Mouse (Mus musculus): ENCODE measurements around the gene Unc119b. TPM values are rescaled to one million over a fixed set of nuclear protein-coding genes. Genes with fewer than 3 reads are reported as not detected.

Gene Unc119b
- polyA plus RNA-seq, 1 experiment from 2014 or later = 31.2 TPM

- H3K27me3 ChIP-seq (ENCODE audit: control insufficient read depth, insufficient read depth, low read length) = no peaks in the 10 kb centered on the region
- DNase-seq (ENCODE audit: low spot score) (no peak), ATAC-seq (ENCODE audit: low FRiP score) (no peak)
- no peaks in the 10 kb centered on the region for H3K9me3 ChIP-seq (ENCODE audit: control insufficient read depth, low read length)
- no peak overlapping the region for H3K4me3 ChIP-seq (replicated peaks; ENCODE audit: low read length)
- no peaks in the 10 kb centered on the region for H3K4me1 ChIP-seq (replicated peaks; ENCODE audit: control insufficient read depth, insufficient read depth, low read length)
- no peak overlapping the region for H3K4me2 ChIP-seq (replicated peaks)
- peaks cover 54% of the 10 kb centered on the region for H3K36me3 ChIP-seq (replicated peaks; ENCODE audit: control insufficient read depth, insufficient read depth)
- no peak overlapping the region for H3K27ac ChIP-seq
- WGBS = 80% methylated on average over 6 of the region's 6 CpGs
- H3K9ac ChIP-seq = no peak overlapping the region
These were observed 9.7 kb upstream of the Unc119b start for GRCm38 (mm10) chr5:115144471-115144870.

DNA sequence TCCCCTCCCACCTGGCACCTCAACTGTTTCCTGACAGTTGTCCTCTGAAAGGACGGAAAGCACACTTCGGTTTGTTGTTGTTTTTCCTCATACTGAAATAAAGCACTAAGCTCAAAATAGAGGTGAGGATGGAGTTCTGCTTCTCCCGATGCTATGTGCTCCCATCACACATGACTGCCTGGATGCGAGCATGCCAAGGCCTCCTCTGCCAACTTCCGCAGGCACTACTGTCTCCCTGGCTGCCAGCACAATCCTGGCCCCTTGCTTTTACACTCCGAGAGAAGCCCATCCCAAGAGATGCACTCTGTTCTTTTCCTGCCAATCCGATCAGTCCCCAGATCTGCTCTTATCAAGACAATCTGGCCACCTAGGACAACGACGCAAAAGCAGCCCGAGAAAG lies 8.8 kb upstream of the Unc119b start:
- H3K4me2 ChIP-seq (replicated peaks) = no peak overlapping the region
- DNase-seq (ENCODE audit: low spot score) = no peak
- H3K4me1 ChIP-seq (replicated peaks; ENCODE audit: control insufficient read depth, insufficient read depth, low read length) = no peaks in the 10 kb centered on the region
- H3K9me3 ChIP-seq (ENCODE audit: control insufficient read depth, low read length) = no peaks in the 10 kb centered on the region
- H3K9ac ChIP-seq = no peak overlapping the region
- H3K4me3 ChIP-seq (replicated peaks; ENCODE audit: low read length) = no peak overlapping the region
- WGBS = 75% methylated on average over 10 of the region's 10 CpGs
- no peaks in the 10 kb centered on the region for H3K27me3 ChIP-seq (ENCODE audit: control insufficient read depth, insufficient read depth, low read length)
- H3K36me3 ChIP-seq (replicated peaks; ENCODE audit: control insufficient read depth, insufficient read depth) = peaks cover 46% of the 10 kb centered on the region
- no peak for ATAC-seq (ENCODE audit: low FRiP score)
- no peak overlapping the region for H3K27ac ChIP-seq

GRCm38 (mm10) chr5:115142166-115142697 lies 7.5 kb upstream of the Unc119b start:
- DNase-seq (ENCODE audit: low spot score) = no peak
- ATAC-seq (ENCODE audit: low FRiP score) = no peak
- Histone ChIP-seq H3K9ac (no peak overlapping the region), H3K36me3 (replicated peaks; ENCODE audit: control insufficient read depth, insufficient read depth) (peaks cover 33% of the 10 kb centered on the region), H3K27me3 (ENCODE audit: control insufficient read depth, insufficient read depth, low read length) (no peaks in the 10 kb centered on the region), H3K4me1 (replicated peaks; ENCODE audit: control insufficient read depth, insufficient read depth, low read length) (no peaks in the 10 kb centered on the region), H3K27ac (no peak overlapping the region), H3K4me3 (replicated peaks; ENCODE audit: low read length) (no peak overlapping the region), H3K9me3 (ENCODE audit: control insufficient read depth, low read length) (no peaks in the 10 kb centered on the region), H3K4me2 (replicated peaks) (no peak overlapping the region)
- WGBS = 90% methylated on average over 9 of the region's 9 CpGs

- no peak overlapping the region for H3K4me3 ChIP-seq (replicated peaks; ENCODE audit: low read length)
- no peak overlapping the region for H3K9ac ChIP-seq
- no peak overlapping the region for H3K4me2 ChIP-seq (replicated peaks)
- H3K36me3 ChIP-seq (replicated peaks; ENCODE audit: control insufficient read depth, insufficient read depth) = peaks cover 18% of the 10 kb centered on the region
- WGBS = 82% methylated on average over 3 of the region's 3 CpGs
- no peaks in the 10 kb centered on the region for H3K27me3 ChIP-seq (ENCODE audit: control insufficient read depth, insufficient read depth, low read length)
- DNase-seq (ENCODE audit: low spot score) (no peak), ATAC-seq (ENCODE audit: low FRiP score) (no peak)
- no peaks in the 10 kb centered on the region for H3K9me3 ChIP-seq (ENCODE audit: control insufficient read depth, low read length)
- H3K27ac ChIP-seq = no peak overlapping the region
- H3K4me1 ChIP-seq (replicated peaks; ENCODE audit: control insufficient read depth, insufficient read depth, low read length) = no peaks in the 10 kb centered on the region
These were observed 6.0 kb upstream of the Unc119b start for GRCm38 (mm10) chr5:115140726-115141125.

- Histone ChIP-seq H3K27me3 (ENCODE audit: control insufficient read depth, insufficient read depth, low read length) (no peaks in the 10 kb centered on the region), H3K36me3 (replicated peaks; ENCODE audit: control insufficient read depth, insufficient read depth) (peaks cover 2% of the 10 kb centered on the region; the same call in 1 of the 2 replicates), H3K9ac (no peak overlapping the region), H3K4me1 (replicated peaks; ENCODE audit: control insufficient read depth, insufficient read depth, low read length) (no peaks in the 10 kb centered on the region), H3K27ac (no peak overlapping the region), H3K4me2 (replicated peaks) (no peak overlapping the region), H3K4me3 (replicated peaks; ENCODE audit: low read length) (no peak overlapping the region), H3K9me3 (ENCODE audit: control insufficient read depth, low read length) (no peaks in the 10 kb centered on the region)
- no peak for DNase-seq (ENCODE audit: low spot score)
- ATAC-seq (ENCODE audit: low FRiP score) = no peak
- 71% methylated on average over 4 of the region's 4 CpGs for WGBS
These were observed 4.3 kb upstream of the Unc119b start for GRCm38 (mm10) chr5:115139124-115139523.

- ATAC-seq (ENCODE audit: low FRiP score) (no peak), DNase-seq (ENCODE audit: low spot score) (no peak)
- Histone ChIP-seq H3K36me3 (replicated peaks; ENCODE audit: control insufficient read depth, insufficient read depth) (peaks cover 22% of the 10 kb centered on the region), H3K4me2 (replicated peaks) (peak overlapping the region; percentile 91), H3K27ac (no peak overlapping the region), H3K9me3 (ENCODE audit: control insufficient read depth, low read length) (no peaks in the 10 kb centered on the region), H3K4me1 (replicated peaks; ENCODE audit: control insufficient read depth, insufficient read depth, low read length) (peaks cover 17% of the 10 kb centered on the region), H3K9ac (peak overlapping the region; percentile 89), H3K4me3 (replicated peaks; ENCODE audit: low read length) (peak overlapping the region; percentile 93), H3K27me3 (ENCODE audit: control insufficient read depth, insufficient read depth, low read length) (no peaks in the 10 kb centered on the region)
- 60% methylated on average over 6 of the region's 6 CpGs for WGBS
These were observed 1.3 kb downstream of the Unc119b start for GRCm38 (mm10) chr5:115133358-115134066.

GRCm38 (mm10) chr5:115132465-115132864 lies 2.3 kb downstream of the Unc119b start:
- ATAC-seq (ENCODE audit: low FRiP score) = no peak
- no peak overlapping the region for H3K9ac ChIP-seq
- H3K4me2 ChIP-seq (replicated peaks) = peak overlapping the region; percentile 91

GRCm38 (mm10) chr5:115129328-115129727 lies 5.4 kb downstream of the Unc119b start:
- Histone ChIP-seq H3K27ac (no peak overlapping the region), H3K4me3 (replicated peaks; ENCODE audit: low read length) (no peak overlapping the region), H3K9ac (no peak overlapping the region), H3K27me3 (ENCODE audit: control insufficient read depth, insufficient read depth, low read length) (no peaks in the 10 kb centered on the region), H3K4me2 (replicated peaks) (no peak overlapping the region), H3K9me3 (ENCODE audit: control insufficient read depth, low read length) (no peaks in the 10 kb centered on the region), H3K4me1 (replicated peaks; ENCODE audit: control insufficient read depth, insufficient read depth, low read length) (peaks cover 20% of the 10 kb centered on the region), H3K36me3 (replicated peaks; ENCODE audit: control insufficient read depth, insufficient read depth) (peaks cover 56% of the 10 kb centered on the region)
- DNase-seq (ENCODE audit: low spot score) (no peak), ATAC-seq (ENCODE audit: low FRiP score) (no peak)
- WGBS = 90% methylated on average over 6 of the region's 6 CpGs

More at GRCm38 (mm10) chr5:115132465-115132864, 2.3 kb downstream of the Unc119b start:
- 94% methylated on average over 8 of the region's 8 CpGs for WGBS
- Histone ChIP-seq H3K27me3 (ENCODE audit: control insufficient read depth, insufficient read depth, low read length) (no peaks in the 10 kb centered on the region), H3K4me1 (replicated peaks; ENCODE audit: control insufficient read depth, insufficient read depth, low read length) (peaks cover 17% of the 10 kb centered on the region), H3K36me3 (replicated peaks; ENCODE audit: control insufficient read depth, insufficient read depth) (peaks cover 32% of the 10 kb centered on the region), H3K9me3 (ENCODE audit: control insufficient read depth, low read length) (no peaks in the 10 kb centered on the region), H3K27ac (no peak overlapping the region), H3K4me3 (replicated peaks; ENCODE audit: low read length) (no peak overlapping the region)
- DNase-seq (ENCODE audit: low spot score) = no peak

- DNase-seq (ENCODE audit: low spot score) (no peak), ATAC-seq (ENCODE audit: low FRiP score) (no peak)
- peaks cover 6% of the 10 kb centered on the region for H3K4me1 ChIP-seq (replicated peaks; ENCODE audit: control insufficient read depth, insufficient read depth, low read length)
- 95% methylated on average over 22 of the region's 22 CpGs for whole genome bisulfite sequencing
- H3K9ac ChIP-seq = no peak overlapping the region
- H3K4me2 ChIP-seq (replicated peaks) = no peak overlapping the region
- no peaks in the 10 kb centered on the region for H3K9me3 ChIP-seq (ENCODE audit: control insufficient read depth, low read length)
- H3K27ac ChIP-seq = no peak overlapping the region
- H3K4me3 ChIP-seq (replicated peaks; ENCODE audit: low read length) = no peak overlapping the region
- no peaks in the 10 kb centered on the region for H3K27me3 ChIP-seq (ENCODE audit: control insufficient read depth, insufficient read depth, low read length)
- H3K36me3 ChIP-seq (replicated peaks; ENCODE audit: control insufficient read depth, insufficient read depth) = peaks cover 62% of the 10 kb centered on the region
These were observed 7.2 kb downstream of the Unc119b start for GRCm38 (mm10) chr5:115127421-115128179.

All from hindbrain, embryonic 14.5 days (tissue).